Mouse (Mus musculus): ENCODE results near the gene Elmod2. TPM values are rescaled to one million over a fixed set of nuclear protein-coding genes. Genes with fewer than 3 reads are reported as not detected.

The Elmod2 gene
- polyA plus RNA-seq, 1 experiment from 2014 or later: 19.6 TPM

DNA sequence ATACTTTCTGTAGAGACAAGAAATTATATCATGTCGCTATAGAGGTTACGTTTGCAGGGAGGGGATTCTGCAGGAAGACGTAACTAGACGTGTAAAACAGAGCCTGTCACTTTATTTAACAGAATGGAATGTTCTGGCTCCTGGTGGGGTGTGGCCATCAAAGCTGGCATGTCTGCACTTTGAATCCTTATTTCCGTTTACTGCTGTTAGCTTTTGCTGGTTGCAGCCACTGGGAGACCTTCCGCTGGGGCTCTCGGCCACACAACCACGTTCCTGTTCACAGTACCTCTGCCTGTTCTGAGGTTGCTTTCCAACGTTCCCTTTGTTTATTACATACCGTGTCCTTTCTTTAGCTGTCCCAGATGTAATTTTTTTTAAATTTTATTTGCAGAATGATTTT is 59.8 kb downstream of the Elmod2 start:
- Histone ChIP-seq H3K27ac (replicated peaks) (no peak overlapping the region), H3K4me1 (replicated peaks) (no peaks in the 10 kb centered on the region), H3K36me3 (peaks cover 50% of the 10 kb centered on the region), H3K27me3 (no peaks in the 10 kb centered on the region), H3K9ac (no peak overlapping the region), H3K4me2 (no peak overlapping the region), H3K4me3 (no peak overlapping the region), H3K9me3 (no peaks in the 10 kb centered on the region)
- ATAC-seq (ENCODE audit: low read depth): no peak
- 90% methylated on average over 10 of the region's 10 CpGs for WGBS

DNA sequence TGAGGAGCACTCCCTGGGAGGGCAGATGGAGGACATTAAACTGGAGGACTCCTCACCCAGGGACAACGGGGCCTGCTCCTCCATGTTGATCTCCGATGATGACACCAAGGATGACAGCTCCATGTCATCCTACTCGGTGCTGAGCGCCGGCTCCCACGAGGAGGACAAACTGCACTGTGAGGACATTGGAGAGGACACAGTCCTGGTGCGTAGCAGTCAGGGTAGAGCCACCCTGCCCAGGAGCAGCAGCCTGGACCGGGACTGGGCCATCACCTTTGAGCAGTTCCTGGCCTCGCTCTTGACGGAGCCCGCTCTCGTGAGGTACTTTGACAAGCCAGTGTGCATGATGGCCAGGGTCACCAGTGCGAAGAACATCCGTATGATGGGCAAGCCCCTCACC is 61.1 kb downstream of the Elmod2 start:
- 96% methylated on average over 14 of the region's 14 CpGs for WGBS
- Histone ChIP-seq H3K27ac (replicated peaks) (no peak overlapping the region), H3K9ac (no peak overlapping the region), H3K36me3 (peaks cover 61% of the 10 kb centered on the region), H3K9me3 (no peaks in the 10 kb centered on the region), H3K27me3 (no peaks in the 10 kb centered on the region), H3K4me3 (no peak overlapping the region), H3K4me2 (no peak overlapping the region), H3K4me1 (replicated peaks) (no peaks in the 10 kb centered on the region)
- no peak for ATAC-seq (ENCODE audit: low read depth)

Other genes starting within 250 kb of the Elmod2 start
- 15.3 and 16.3 TPM in 2 replicates for gene Tbc1d9, start 167.1 kb downstream of the Elmod2 start, polyA plus RNA-seq (2015; fragmentation: Nextera tagmentation; extraction: Ambion mirVana)
- gene Gm10645, start 166.3 kb downstream of the Elmod2 start, polyA plus RNA-seq (2015; fragmentation: Nextera tagmentation; extraction: Ambion mirVana): 6.7 and 6.9 TPM in 2 replicates
- gene Ucp1, start 42.1 kb downstream of the Elmod2 start, polyA plus RNA-seq (2015; fragmentation: Nextera tagmentation; extraction: Ambion mirVana): 0.11 and 0.23 TPM in 2 replicates
- not detected in 2 replicates for gene Mgat4d, start 16.0 kb upstream of the Elmod2 start, polyA plus RNA-seq (2015; fragmentation: Nextera tagmentation; extraction: Ambion mirVana)
- 12.9 and 15.9 TPM in 2 replicates for gene Clgn, start 57.4 kb upstream of the Elmod2 start, polyA plus RNA-seq (2015; fragmentation: Nextera tagmentation; extraction: Ambion mirVana)
- 214 and 218 TPM in 2 replicates for gene Scoc, start 125.9 kb upstream of the Elmod2 start, polyA plus RNA-seq (2015; fragmentation: Nextera tagmentation; extraction: Ambion mirVana)
- gene Olfr370, start 203.3 kb upstream of the Elmod2 start, polyA plus RNA-seq (2015; fragmentation: Nextera tagmentation; extraction: Ambion mirVana): 0.04 TPM in 1 of 2 replicates, not detected in the other
- gene Ndufb7, start 234.2 kb upstream of the Elmod2 start, polyA plus RNA-seq (2015; fragmentation: Nextera tagmentation; extraction: Ambion mirVana): 354 and 397 TPM in 2 replicates